Mouse (Mus musculus) liver, embryonic 16.5 days (tissue): ENCODE results near the gene Lhx3. TPM values are rescaled to one million over a fixed set of nuclear protein-coding genes. Genes with fewer than 3 reads are reported as not detected.
A peak's percentile ranks its signal among the peaks of the same experiment; 100 is the strongest.

Experiments
- ATAC-seq: fragments of 200-750 bp; cut with Nextera tagmentation; 2 replicates; pipeline ENCODE4 v1.8.0; 2017; ENCODE audit warnings: low read depth, mild to moderate bottlenecking, moderate number of reproducible peaks, moderate library complexity
- H3K27ac ChIP-seq: fragments of 300-500 bp; sonication (generic); 2 replicates; pipeline ENCODE4 v1.5.1; 2014; ENCODE audit warnings: mild to moderate bottlenecking, low read length
- H3K27me3 ChIP-seq: fragments of 300-500 bp; sonication (generic); 2 replicates; pipeline ENCODE4 v1.6.1; 2014; ENCODE audit warnings: low read depth, low read length, mixed read lengths; ENCODE audit not compliant: control insufficient read depth, insufficient read depth
- H3K36me3 ChIP-seq: fragments of 300-500 bp; sonication (generic); 2 replicates; pipeline ENCODE4 v1.6.1; 2014; ENCODE audit warnings: mild to moderate bottlenecking; ENCODE audit not compliant: control insufficient read depth, insufficient read depth
- H3K4me1 ChIP-seq: fragments of 300-500 bp; sonication (generic); 2 replicates; pipeline ENCODE4 v1.6.1; 2014; ENCODE audit warnings: low read depth, low read length, mixed read lengths; ENCODE audit not compliant: control insufficient read depth
- H3K4me2 ChIP-seq: fragments of 300-500 bp; sonication (generic); 2 replicates; pipeline ENCODE4 v1.6.1; 2014; ENCODE audit warnings: low read depth, low read length, mixed read lengths
- H3K4me3 ChIP-seq: fragments of 300-500 bp; sonication (generic); 2 replicates; pipeline ENCODE4 v1.5.1; 2014; ENCODE audit warnings: low read depth, mild to moderate bottlenecking, low read length
- H3K9ac ChIP-seq: fragments of 300-500 bp; sonication (generic); 2 replicates; pipeline ENCODE4 v1.6.1; 2014; ENCODE audit warnings: low read depth, low read length
- H3K9me3 ChIP-seq: fragments of 300-500 bp; sonication (generic); replicated peaks from 2 replicates; pipeline ENCODE4 v1.6.1; 2016; ENCODE audit warnings: low read length; ENCODE audit not compliant: control insufficient read depth
- WGBS: fragments of 180-500 bp; shearing (Covaris S2); extraction: QIAGEN DNeasy Blood & Tissue Kit; methylation state at CpG from one replicate; pipeline ENCODE4 v1.1.7; 2014; ENCODE audit not compliant: insufficient replicate concordance; 5-methylcytosine and 5-hydroxymethylcytosine counted together
- polyA plus RNA-seq: library from polyadenylated mRNA; unstranded; fragments of >200 nt; fragmentation: Nextera tagmentation; extraction: Ambion mirVana; gene quantifications from 2 replicates; pipeline ENCODE4 v1.2.1, GENCODE M21; 2015

Lhx3 gene
- polyA plus RNA-seq, 1 experiment from 2014 or later: not detected

DNA sequence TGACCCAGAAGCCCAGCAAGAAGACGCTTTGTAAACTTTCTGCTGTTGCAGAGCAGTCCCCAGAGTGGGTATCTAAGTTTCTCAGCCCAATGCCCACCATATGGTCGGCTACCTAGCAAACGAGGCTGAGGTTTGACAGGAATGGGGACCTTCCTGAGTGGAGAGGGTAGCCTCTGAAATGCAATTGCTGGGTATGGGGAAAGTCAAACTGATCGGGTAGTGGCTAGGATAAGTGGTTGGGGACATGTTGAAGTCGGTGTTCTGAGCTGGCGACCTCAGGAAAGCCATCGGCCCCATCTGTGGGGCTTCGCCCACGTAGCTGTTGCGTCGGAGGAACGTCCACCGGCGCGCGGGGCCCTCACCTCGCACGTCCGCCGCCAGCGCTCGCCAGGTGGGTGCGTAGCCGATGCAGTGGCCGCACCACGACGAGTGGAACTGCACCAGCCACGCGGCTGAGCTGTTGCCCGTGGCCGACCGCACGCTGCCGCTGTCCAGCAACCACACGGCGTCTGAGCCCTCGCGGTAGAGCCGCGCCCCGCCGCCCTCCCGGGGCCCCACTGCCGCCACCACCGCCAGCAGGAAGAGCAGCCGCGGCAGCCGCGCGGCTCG, 28.7 kb upstream of the Lhx3 start:
- Histone ChIP-seq H3K27me3 (no peaks in the 10 kb centered on the region), H3K4me2 (peak overlapping the region; percentile 91), H3K36me3 (no peaks in the 10 kb centered on the region), H3K4me3 (peak overlapping the region; percentile 92), H3K9me3 (no peaks in the 10 kb centered on the region), H3K9ac (peak overlapping the region; percentile 89), H3K4me1 (peaks cover 13% of the 10 kb centered on the region), H3K27ac (peak overlapping the region; percentile 54)
- ATAC-seq: peak; percentile 40
- WGBS: 0% methylated on average over 46 of the region's 51 CpGs

- H3K27ac ChIP-seq: no peak overlapping the region
- ATAC-seq: no peak
- no peak overlapping the region for H3K9ac ChIP-seq
- no peaks in the 10 kb centered on the region for H3K9me3 ChIP-seq
- 56% methylated on average over 2 of the region's 2 CpGs for WGBS
- H3K27me3 ChIP-seq: no peaks in the 10 kb centered on the region
- no peaks in the 10 kb centered on the region for H3K36me3 ChIP-seq
- no peak overlapping the region for H3K4me3 ChIP-seq
- H3K4me1 ChIP-seq: peaks cover 13% of the 10 kb centered on the region
- no peak overlapping the region for H3K4me2 ChIP-seq
Measured at GRCm38 (mm10) chr2:26234771-26235170, 26.7 kb upstream of the Lhx3 start.

DNA sequence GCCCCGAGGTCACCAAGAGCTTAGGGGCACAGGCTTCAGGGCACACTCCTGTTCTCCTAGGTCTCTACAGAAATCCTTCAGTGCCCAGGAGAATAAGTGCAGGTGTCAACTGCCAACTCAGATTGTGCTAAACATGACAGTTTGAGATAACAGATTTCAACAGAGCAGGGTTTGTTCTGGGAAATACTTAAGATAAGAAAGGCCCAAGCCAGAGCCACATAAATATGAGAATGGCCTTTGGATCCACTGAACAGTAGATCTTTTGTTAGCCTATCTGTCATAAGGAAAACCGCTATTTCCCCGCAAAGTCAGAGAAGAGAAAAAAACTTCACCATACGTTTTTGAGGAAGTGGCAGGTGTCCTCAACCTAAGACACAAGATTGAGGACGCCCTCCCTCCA, 26.2 kb upstream of the Lhx3 start:
- no peak overlapping the region for H3K27ac ChIP-seq
- 32% methylated on average over 5 of the region's 5 CpGs for WGBS
- H3K4me2 ChIP-seq: no peak overlapping the region
- ATAC-seq: no peak
- H3K36me3 ChIP-seq: no peaks in the 10 kb centered on the region
- no peaks in the 10 kb centered on the region for H3K27me3 ChIP-seq
- no peak overlapping the region for H3K4me3 ChIP-seq
- peaks cover 13% of the 10 kb centered on the region for H3K4me1 ChIP-seq
- no peaks in the 10 kb centered on the region for H3K9me3 ChIP-seq
- H3K9ac ChIP-seq: no peak overlapping the region

DNA sequence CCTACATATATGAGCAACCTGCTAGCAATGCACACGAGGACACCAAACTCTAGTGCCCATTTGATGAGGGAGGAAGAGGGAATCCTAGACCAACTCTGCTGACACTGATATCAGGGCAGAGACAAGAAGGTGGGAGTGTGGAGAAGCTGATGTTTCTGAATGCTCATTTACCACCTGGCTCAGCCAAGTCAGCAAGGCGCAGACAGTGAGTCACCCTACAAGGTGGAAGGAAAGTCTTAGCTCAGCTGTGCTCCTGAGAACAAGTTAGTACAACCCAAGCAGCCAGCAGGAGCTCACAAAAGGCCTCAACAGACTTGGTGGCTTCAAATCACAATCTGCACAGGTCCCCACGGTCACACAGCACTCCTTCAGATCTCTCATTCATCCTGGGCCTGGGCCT, 23.3 kb upstream of the Lhx3 start:
- Histone ChIP-seq H3K9ac (no peak overlapping the region), H3K4me1 (peaks cover 10% of the 10 kb centered on the region), H3K27ac (no peak overlapping the region), H3K36me3 (no peaks in the 10 kb centered on the region), H3K4me2 (no peak overlapping the region), H3K27me3 (no peaks in the 10 kb centered on the region), H3K4me3 (no peak overlapping the region), H3K9me3 (no peaks in the 10 kb centered on the region)
- no peak for ATAC-seq
- WGBS: 67% methylated on average over 3 of the region's 3 CpGs

DNA sequence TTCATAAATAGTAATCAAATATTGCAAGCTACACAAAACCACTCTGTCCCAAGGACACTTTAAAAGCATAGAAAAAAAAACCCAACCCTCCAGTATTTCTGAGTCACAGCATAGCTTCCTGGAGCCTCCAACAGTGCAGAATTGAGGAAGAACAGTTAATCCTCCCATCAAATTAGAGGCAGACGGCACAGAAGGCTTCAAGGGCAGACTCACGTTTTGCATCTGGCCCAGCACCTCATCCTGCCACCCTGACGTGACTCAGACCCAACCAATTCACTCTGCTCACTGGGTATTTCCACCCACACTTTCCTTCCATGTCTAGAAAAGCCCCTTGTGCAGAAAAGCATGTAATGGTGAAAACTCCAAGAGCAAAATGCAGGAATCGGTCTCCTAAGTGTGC, 22.2 kb upstream of the Lhx3 start:
- Histone ChIP-seq H3K4me3 (no peak overlapping the region), H3K36me3 (no peaks in the 10 kb centered on the region), H3K4me1 (peaks cover 4% of the 10 kb centered on the region; the same call in 1 of the 2 replicates), H3K9me3 (no peaks in the 10 kb centered on the region), H3K9ac (no peak overlapping the region), H3K4me2 (no peak overlapping the region), H3K27ac (no peak overlapping the region), H3K27me3 (no peaks in the 10 kb centered on the region)
- ATAC-seq: no peak
- 43% methylated on average over 4 of the region's 4 CpGs for WGBS

DNA sequence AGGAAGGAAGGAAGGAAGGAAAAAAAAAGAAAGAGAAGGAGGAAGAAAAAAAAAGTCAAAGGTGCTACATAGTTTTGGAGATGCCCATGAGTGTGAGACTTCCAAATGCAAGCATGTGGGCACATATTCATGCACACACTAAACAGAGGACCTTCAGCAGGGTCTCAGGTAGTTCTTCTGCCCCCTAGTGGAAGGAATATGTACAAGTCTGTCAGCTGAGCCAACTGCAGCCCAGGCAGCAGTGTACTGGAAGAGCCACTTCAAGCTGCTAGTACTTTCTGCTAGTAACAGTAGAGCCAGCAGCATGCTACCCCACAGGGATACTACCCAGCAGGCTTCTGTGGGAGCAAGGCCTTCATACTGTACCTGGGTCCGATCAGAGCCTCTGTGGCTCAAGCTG, 19.7 kb upstream of the Lhx3 start:
- no peak overlapping the region for H3K9ac ChIP-seq
- H3K4me2 ChIP-seq: no peak overlapping the region
- no peak overlapping the region for H3K4me3 ChIP-seq
- 68% methylated on average over 1 of the region's 1 CpGs for WGBS
- H3K4me1 ChIP-seq: no peaks in the 10 kb centered on the region
- no peak overlapping the region for H3K27ac ChIP-seq
- H3K27me3 ChIP-seq: no peaks in the 10 kb centered on the region
- no peaks in the 10 kb centered on the region for H3K36me3 ChIP-seq
- no peaks in the 10 kb centered on the region for H3K9me3 ChIP-seq
- ATAC-seq: peak; percentile 27; the same call in 1 of the 2 replicates

DNA sequence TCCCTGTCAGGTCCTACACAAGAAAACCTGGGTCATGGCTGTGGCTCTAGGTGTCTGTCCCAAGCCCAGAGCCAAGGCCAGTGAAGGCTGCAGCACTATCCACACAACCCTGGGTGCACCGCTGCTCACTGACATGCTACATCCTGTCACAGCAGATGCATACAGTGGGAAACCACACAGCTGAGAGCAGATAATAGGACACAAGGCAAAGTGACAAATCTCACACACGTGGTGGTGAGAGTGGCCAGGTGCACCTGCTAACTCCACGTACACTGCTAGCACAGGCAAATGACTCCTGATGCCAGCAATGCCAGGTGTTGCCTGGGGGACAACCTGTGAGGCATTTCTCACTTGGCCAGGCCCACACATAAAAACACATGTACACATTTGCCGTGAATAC, 17.2 kb upstream of the Lhx3 start:
- H3K36me3 ChIP-seq: no peaks in the 10 kb centered on the region
- no peak overlapping the region for H3K4me3 ChIP-seq
- H3K4me2 ChIP-seq: no peak overlapping the region
- no peak for ATAC-seq
- no peaks in the 10 kb centered on the region for H3K4me1 ChIP-seq
- WGBS: 55% methylated on average over 4 of the region's 4 CpGs
- no peaks in the 10 kb centered on the region for H3K9me3 ChIP-seq
- H3K27ac ChIP-seq: no peak overlapping the region
- H3K27me3 ChIP-seq: no peaks in the 10 kb centered on the region
- H3K9ac ChIP-seq: no peak overlapping the region

DNA sequence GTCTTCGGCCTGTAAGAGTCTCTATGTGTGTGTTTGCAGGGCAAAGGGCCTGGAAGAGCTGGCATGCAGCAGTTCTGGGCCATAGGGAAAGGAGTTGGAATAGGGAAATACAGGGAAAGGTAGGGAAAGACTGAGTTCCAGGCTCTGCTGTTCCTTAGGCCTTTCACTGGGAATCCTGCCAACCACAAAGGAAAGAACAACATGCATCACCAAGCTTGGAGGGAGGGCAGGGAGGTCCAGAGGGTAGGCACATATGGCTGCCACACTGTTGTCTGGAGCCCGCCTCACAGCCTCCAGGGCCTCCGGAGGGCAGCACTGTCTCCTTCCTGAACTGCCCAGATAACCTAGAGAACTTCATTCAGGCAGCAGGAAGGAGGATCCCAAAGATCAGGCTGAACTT, 15.9 kb upstream of the Lhx3 start:
- Histone ChIP-seq H3K9ac (no peak overlapping the region), H3K9me3 (no peaks in the 10 kb centered on the region), H3K4me3 (no peak overlapping the region), H3K4me2 (no peak overlapping the region), H3K27me3 (no peaks in the 10 kb centered on the region), H3K27ac (no peak overlapping the region), H3K36me3 (no peaks in the 10 kb centered on the region), H3K4me1 (no peaks in the 10 kb centered on the region)
- no peak for ATAC-seq
- 61% methylated on average over 3 of the region's 3 CpGs for whole genome bisulfite sequencing

DNA sequence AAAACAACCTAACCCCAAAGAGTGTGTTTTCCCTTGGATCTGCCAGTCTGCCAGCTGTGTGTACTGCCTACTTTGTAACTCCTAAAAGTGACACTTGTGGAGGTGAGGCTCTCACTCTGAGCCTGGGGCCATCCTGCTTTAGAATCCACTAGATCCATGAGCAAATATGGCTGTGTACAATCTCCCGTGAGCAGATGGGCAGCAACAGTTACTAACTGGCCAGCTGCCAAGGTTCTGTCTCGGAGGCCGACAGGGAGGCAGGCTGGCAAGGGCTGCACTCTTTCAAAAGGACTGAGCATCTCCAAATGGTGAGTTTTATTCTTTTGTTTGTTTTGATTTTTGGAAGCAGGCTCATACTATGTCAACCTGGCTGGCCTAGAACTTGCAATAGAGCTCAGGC, 6.4 kb upstream of the Lhx3 start:
- no peaks in the 10 kb centered on the region for H3K27me3 ChIP-seq
- 36% methylated on average over 3 of the region's 3 CpGs for WGBS
- H3K4me1 ChIP-seq: no peaks in the 10 kb centered on the region; the same call in 1 of the 2 replicates
- H3K4me2 ChIP-seq: no peak overlapping the region
- no peak overlapping the region for H3K27ac ChIP-seq
- no peak overlapping the region for H3K9ac ChIP-seq
- H3K4me3 ChIP-seq: no peak overlapping the region
- no peaks in the 10 kb centered on the region; the same call in 1 of the 2 replicates for H3K36me3 ChIP-seq
- H3K9me3 ChIP-seq: no peaks in the 10 kb centered on the region
- no peak for ATAC-seq
